Mouse (Mus musculus) embryo, embryonic 10.5 days (tissue): ENCODE data around the gene Iqgap2.

Experiments
- DNase-seq: peaks from one replicate; pipeline ENCODE4 v3.0.0-alpha.2; 2015; ENCODE audit warnings: low spot score

The Iqgap2 gene

GRCm38 (mm10) chr13:95891491-95891925, at the start of gene Iqgap2:
Gene Iqgap2 (minus strand): TSS chr13:95891922.
- DNase-seq: no peak

- no peak for DNase-seq
Observed at GRCm38 (mm10) chr13:95940811-95941210, 49.1 kb upstream of the Iqgap2 start.

GRCm38 (mm10) chr13:95924201-95924621, 32.5 kb upstream of the Iqgap2 start:
- DNase-seq: no peak

- DNase-seq: no peak
Observed at GRCm38 (mm10) chr13:95922626-95923025, 30.9 kb upstream of the Iqgap2 start.

- no peak for DNase-seq
Observed at GRCm38 (mm10) chr13:95918624-95919284, 27.0 kb upstream of the Iqgap2 start.

- DNase-seq: no peak
Observed at GRCm38 (mm10) chr13:95913046-95913406, 21.3 kb upstream of the Iqgap2 start.

- no peak for DNase-seq
Observed at GRCm38 (mm10) chr13:95912157-95913045, 20.7 kb upstream of the Iqgap2 start.

- no peak for DNase-seq
Observed at GRCm38 (mm10) chr13:95910270-95910669, 18.5 kb upstream of the Iqgap2 start.

- no peak for DNase-seq
Observed at GRCm38 (mm10) chr13:95909244-95909643, 17.5 kb upstream of the Iqgap2 start.

- no peak for DNase-seq
Observed at GRCm38 (mm10) chr13:95902696-95903095, 11.0 kb upstream of the Iqgap2 start.

- peak; percentile 54 for DNase-seq
Observed at GRCm38 (mm10) chr13:95899885-95900650, 8.3 kb upstream of the Iqgap2 start.

GRCm38 (mm10) chr13:95896501-95896900, 4.8 kb upstream of the Iqgap2 start:
- DNase-seq: no peak

- DNase-seq: no peak
Observed at GRCm38 (mm10) chr13:95893166-95893565, 1.4 kb upstream of the Iqgap2 start.

- peak; percentile 58 for DNase-seq
Observed at GRCm38 (mm10) chr13:95892611-95893145, 956 bp upstream of the Iqgap2 start.

GRCm38 (mm10) chr13:95891926-95892610, 346 bp upstream of the Iqgap2 start:
- DNase-seq: peak; percentile 89

GRCm38 (mm10) chr13:95890851-95891471, 761 bp downstream of the Iqgap2 start:
- DNase-seq: peak; percentile 78

GRCm38 (mm10) chr13:95889981-95890545, 1.7 kb downstream of the Iqgap2 start:
- DNase-seq: peak; percentile 44

- no peak for DNase-seq
Observed at GRCm38 (mm10) chr13:95889366-95889765, 2.4 kb downstream of the Iqgap2 start.

GRCm38 (mm10) chr13:95888621-95889020, 3.1 kb downstream of the Iqgap2 start:
- DNase-seq: no peak

GRCm38 (mm10) chr13:95888170-95888569, 3.6 kb downstream of the Iqgap2 start:
- no peak for DNase-seq

- no peak for DNase-seq
Observed at GRCm38 (mm10) chr13:95887375-95887774, 4.3 kb downstream of the Iqgap2 start.
